Mouse (Mus musculus): ENCODE results near the gene Hmgcs1. TPM values are rescaled to one million over a fixed set of nuclear protein-coding genes. Genes with fewer than 3 reads are reported as not detected.

The Hmgcs1 gene
- polyA plus RNA-seq, 1 experiment from 2014 or later = 247 TPM

DNA sequence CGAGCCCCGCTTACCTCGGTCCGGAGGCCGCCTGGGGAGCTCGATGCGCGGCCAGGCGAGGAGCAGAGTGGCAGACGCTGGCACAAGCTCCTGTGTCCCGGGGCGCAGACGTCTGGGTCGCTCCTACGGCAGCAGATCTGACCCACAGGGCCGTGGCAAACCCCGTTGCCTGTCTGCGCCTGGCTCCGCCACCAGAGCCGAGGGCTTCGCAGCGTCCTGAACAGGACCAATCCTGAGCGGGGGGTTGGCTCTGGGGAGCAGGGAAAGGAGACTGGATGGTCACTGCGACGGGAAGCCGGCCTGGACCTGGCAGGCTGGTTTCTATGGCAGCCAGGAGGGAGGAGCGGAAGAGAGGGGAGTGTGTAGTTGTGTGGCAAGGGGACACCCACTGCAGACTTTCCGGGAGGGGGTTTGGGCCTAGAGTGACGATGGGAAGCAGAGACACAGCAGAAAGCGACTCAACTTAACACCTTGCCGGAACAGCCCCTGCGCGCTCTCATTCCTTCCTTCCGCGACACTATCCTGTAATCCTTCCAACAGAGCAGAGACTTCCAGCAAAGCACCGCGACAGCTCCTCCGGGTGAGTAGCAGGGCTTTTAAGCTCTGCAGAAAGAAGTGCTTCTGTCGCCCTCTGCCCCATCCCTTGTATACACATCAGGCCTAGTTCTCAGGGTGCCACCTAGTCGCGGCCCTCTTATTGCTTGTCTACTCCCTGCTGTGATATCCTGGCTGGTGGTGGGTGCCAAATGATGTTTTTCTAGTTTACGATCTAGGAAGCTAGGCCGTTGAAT, 65.7 kb downstream of the Hmgcs1 start, which contains the start of gene Nim1k:
TSS of gene Nim1k (minus strand) at position 202 of the 791 bp plus-strand sequence.
- Histone ChIP-seq H3K9me3 (ENCODE audit: control insufficient read depth, low read length) (no peaks in the 10 kb centered on the region), H3K27ac (ENCODE audit: low read length) (peak within 1 kb of the TSS; percentile 33; the same call in 1 of the 2 replicates), H3K27me3 (replicated peaks; ENCODE audit: control insufficient read depth, insufficient read depth, low read length) (no peaks in the 10 kb centered on the region), H3K4me3 (ENCODE audit: low read length) (peak within 1 kb of the TSS; percentile 53), H3K9ac (ENCODE audit: low read depth, low read length) (peak within 1 kb of the TSS; percentile 62), H3K4me1 (ENCODE audit: control insufficient read depth, insufficient read depth, low read length) (peaks cover 12% of the 10 kb centered on the region), H3K36me3 (ENCODE audit: control insufficient read depth, insufficient read depth, low read length) (no peaks in the 10 kb centered on the region), H3K4me2 (ENCODE audit: low read depth, low read length) (peak within 1 kb of the TSS; percentile 74)
- ATAC-seq = peak; percentile 95
- 2% methylated on average over 43 of the region's 43 CpGs for WGBS

DNA sequence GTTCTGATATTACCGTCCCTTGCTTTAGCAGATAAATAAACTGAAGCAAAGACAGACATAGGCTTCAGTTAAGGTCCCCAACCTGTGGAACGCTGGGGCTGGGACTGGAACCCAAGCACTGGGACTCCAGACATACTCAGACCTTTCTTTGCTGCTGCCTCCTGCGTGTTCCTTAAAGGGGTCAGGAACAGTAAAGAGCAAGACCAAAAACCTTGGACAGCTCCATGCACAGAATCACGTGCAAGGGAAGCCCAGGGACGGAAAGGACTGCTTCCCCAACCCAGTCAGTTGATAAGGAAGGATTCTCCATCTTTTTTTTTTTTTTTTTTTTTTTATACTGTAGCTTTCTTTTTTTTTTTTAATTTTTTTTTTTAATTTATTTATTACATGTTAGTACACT, 66.7 kb downstream of the Hmgcs1 start:
- peaks cover 12% of the 10 kb centered on the region for H3K4me1 ChIP-seq (ENCODE audit: control insufficient read depth, insufficient read depth, low read length)
- H3K4me2 ChIP-seq (ENCODE audit: low read depth, low read length) = no peak overlapping the region
- H3K4me3 ChIP-seq (ENCODE audit: low read length) = no peak overlapping the region
- ATAC-seq = no peak
- WGBS = 30% methylated on average over 5 of the region's 5 CpGs
- H3K36me3 ChIP-seq (ENCODE audit: control insufficient read depth, insufficient read depth, low read length) = no peaks in the 10 kb centered on the region
- H3K27ac ChIP-seq (ENCODE audit: low read length) = no peak overlapping the region
- H3K9ac ChIP-seq (ENCODE audit: low read depth, low read length) = no peak overlapping the region
- no peaks in the 10 kb centered on the region for H3K9me3 ChIP-seq (ENCODE audit: control insufficient read depth, low read length)
- no peaks in the 10 kb centered on the region for H3K27me3 ChIP-seq (replicated peaks; ENCODE audit: control insufficient read depth, insufficient read depth, low read length)

Other genes starting within 250 kb of the Hmgcs1 start
- 41.6 and 44.2 TPM in 2 replicates for gene 4833420G17Rik, start 227.6 kb upstream of the Hmgcs1 start, polyA plus RNA-seq (2015; fragmentation: Nextera tagmentation; extraction: Ambion mirVana)
- 1.2 and 2.1 TPM in 2 replicates for gene Tmem267, start 202.3 kb upstream of the Hmgcs1 start, polyA plus RNA-seq (2015; fragmentation: Nextera tagmentation; extraction: Ambion mirVana)
- 0.92 and 1.1 TPM in 2 replicates for gene 3110070M22Rik, start 202.0 kb upstream of the Hmgcs1 start, polyA plus RNA-seq (2015; fragmentation: Nextera tagmentation; extraction: Ambion mirVana)
- 0.42 and 0.44 TPM in 2 replicates for gene Ccl28, start 66.6 kb upstream of the Hmgcs1 start, polyA plus RNA-seq (2015; fragmentation: Nextera tagmentation; extraction: Ambion mirVana)
- gene Nim1k, start 65.5 kb downstream of the Hmgcs1 start, polyA plus RNA-seq (2015; fragmentation: Nextera tagmentation; extraction: Ambion mirVana) = 0.39 and 0.48 TPM in 2 replicates
- gene Zfp131, start 100.5 kb downstream of the Hmgcs1 start, polyA plus RNA-seq (2015; fragmentation: Nextera tagmentation; extraction: Ambion mirVana) = 18.0 and 21.4 TPM in 2 replicates
- not detected in 2 replicates for gene AF067063, start 139.8 kb downstream of the Hmgcs1 start, polyA plus RNA-seq (2015; fragmentation: Nextera tagmentation; extraction: Ambion mirVana)
- gene D13Ertd608e, start 145.6 kb downstream of the Hmgcs1 start, polyA plus RNA-seq (2015; fragmentation: Nextera tagmentation; extraction: Ambion mirVana) = not detected in 2 replicates
- gene Tcstv1, start 204.4 kb downstream of the Hmgcs1 start, polyA plus RNA-seq (2015; fragmentation: Nextera tagmentation; extraction: Ambion mirVana) = not detected in 2 replicates
- gene Gm21761, start 238.9 kb downstream of the Hmgcs1 start, polyA plus RNA-seq (2015; fragmentation: Nextera tagmentation; extraction: Ambion mirVana) = not detected in 2 replicates

Measured in intestine, embryonic 16.5 days (tissue).